Mouse (Mus musculus) olfactory bulb, adult 2 months (tissue): ENCODE measurements around the gene Rsph3b.
"Not testable (repeated sequence)": the region's sequence is repeated elsewhere in the genome, so short reads cannot be mapped to it uniquely, and the experiment has no call there.

Experiments used
- CTCF ChIP-seq: fragments of 200-500 bp; IDR thresholded peaks from 2 replicates; pipeline ENCODE4 v1.5.1; 2012; ENCODE audit warnings: low read depth, mild to moderate bottlenecking, low read length, moderate library complexity; ENCODE audit not compliant: insufficient read depth
- POLR2A ChIP-seq: fragments of 200-500 bp; IDR thresholded peaks from 2 replicates; pipeline ENCODE4 v1.6.1; 2012; ENCODE audit warnings: mild to moderate bottlenecking, low read depth, low read length, moderate library complexity; ENCODE audit not compliant: insufficient read depth

DNA sequence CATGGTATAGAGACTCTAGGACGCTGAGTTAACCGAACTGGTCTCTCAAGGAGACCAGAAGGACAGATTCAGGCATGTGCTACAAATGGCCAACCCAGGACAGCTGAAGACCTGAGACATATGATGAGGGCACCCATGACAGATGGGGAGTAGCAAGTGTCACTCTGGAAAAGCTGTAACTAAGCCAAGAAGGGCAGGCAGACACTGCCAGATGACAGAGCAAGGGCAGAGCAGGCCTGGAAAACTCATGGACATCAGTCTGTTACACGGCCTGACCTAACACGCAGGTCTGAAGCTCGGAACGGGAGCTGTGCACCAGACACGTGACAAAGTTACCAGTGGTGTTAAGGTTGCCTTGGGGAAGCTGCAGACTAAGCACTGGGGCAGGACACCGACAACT lies 10.4 kb upstream of the Rsph3b start:
- not testable (repeated sequence) for TF ChIP-seq CTCF, POLR2A
